Mouse (Mus musculus): ENCODE measurements at regions not wholly inside any gene's neighbourhood (a gene's known extent, or its start where the extent isn't known, plus 50 kb on each side); places are given as distances from the start of the nearest gene placed in this dataset.

DNA sequence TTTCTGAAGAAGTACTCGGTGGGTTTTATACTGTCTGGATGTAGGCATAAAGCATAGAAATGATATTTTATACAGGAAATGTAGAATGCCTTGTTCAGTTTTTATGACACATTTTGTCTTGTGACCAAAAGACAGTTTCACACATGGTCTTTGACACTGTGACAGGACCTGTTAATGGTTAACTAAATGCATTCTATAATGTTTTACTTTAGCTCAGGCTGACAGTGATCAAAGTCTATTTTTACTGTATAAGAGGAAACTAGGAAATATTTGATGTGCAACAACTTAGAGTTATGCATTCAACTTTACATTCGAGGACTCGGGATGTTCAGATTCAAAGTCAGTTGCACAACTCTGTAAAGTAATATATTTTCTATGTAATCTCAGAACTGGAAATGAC is 199.5 kb upstream of the Pou3f3 start:
- H3K27me3 ChIP-seq (ENCODE audit: control insufficient read depth, insufficient read depth, insufficient read length): peaks cover 3% of the 10 kb centered on the region
- no peak overlapping the region for H3K4me3 ChIP-seq (ENCODE audit: insufficient read depth, poor library complexity, severe bottlenecking)
- no peaks in the 10 kb centered on the region for H3K36me3 ChIP-seq (ENCODE audit: control insufficient read depth, insufficient read depth)
- TF ChIP-seq MAX (IDR thresholded peaks at IDR 0.05): no peak
- TF ChIP-seq CEBPB (IDR thresholded peaks at IDR 0.05; ENCODE audit: low read depth): no peak
- TF ChIP-seq USF1 (IDR thresholded peaks at IDR 0.05; ENCODE audit: low read depth): no peak
- TF ChIP-seq FOSL1 (IDR thresholded peaks at IDR 0.05; ENCODE audit: insufficient read depth, low read length, poor library complexity, severe bottlenecking): no peak
- TF ChIP-seq MYOD1 (IDR thresholded peaks at IDR 0.05; ENCODE audit: control insufficient read depth, insufficient read length, low read depth): no peak
- TF ChIP-seq MYOG (IDR thresholded peaks at IDR 0.05; ENCODE audit: control insufficient read depth, extremely low read depth, insufficient read length): no peak
- TF ChIP-seq CTCF (IDR thresholded peaks at IDR 0.05; ENCODE audit: control insufficient read depth, insufficient read depth, insufficient read length): no peak
- H3ac ChIP-seq (ENCODE audit: control insufficient read depth, insufficient read length, low read depth): no peak overlapping the region
- H3K79me2 ChIP-seq (ENCODE audit: control insufficient read depth, insufficient read depth): no peaks in the 10 kb centered on the region
- H3K79me3 ChIP-seq (ENCODE audit: low read depth): no peaks in the 10 kb centered on the region

DNA sequence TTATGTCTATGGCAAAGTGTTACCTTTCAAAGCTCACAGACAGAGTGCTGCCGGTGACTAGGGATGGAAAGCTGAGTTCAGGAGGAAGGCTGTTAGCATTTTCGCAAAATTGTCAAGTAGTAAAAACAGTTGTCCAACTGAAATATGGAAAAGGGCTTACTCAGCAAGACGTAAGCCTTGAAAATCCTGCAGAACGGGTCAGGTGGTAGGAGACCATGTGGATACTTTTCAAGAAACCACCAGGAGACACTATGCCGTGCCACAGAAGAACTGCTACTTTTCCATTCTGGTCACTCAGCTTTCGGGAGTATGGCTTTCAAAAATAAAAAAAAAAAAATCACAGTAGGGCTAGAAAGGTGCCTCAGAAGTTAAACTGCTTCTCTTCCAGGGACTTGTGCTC is 199.1 kb upstream of the Pou3f3 start:
- Histone ChIP-seq H3K79me2 (ENCODE audit: control insufficient read depth, insufficient read depth) (no peaks in the 10 kb centered on the region), H3K4me3 (ENCODE audit: insufficient read depth, poor library complexity, severe bottlenecking) (no peak overlapping the region), H3K79me3 (ENCODE audit: low read depth) (no peaks in the 10 kb centered on the region), H3K27me3 (ENCODE audit: control insufficient read depth, insufficient read depth, insufficient read length) (peaks cover 3% of the 10 kb centered on the region), H3K36me3 (ENCODE audit: control insufficient read depth, insufficient read depth) (no peaks in the 10 kb centered on the region), H3ac (ENCODE audit: control insufficient read depth, insufficient read length, low read depth) (no peak overlapping the region)
- TF ChIP-seq CEBPB (IDR thresholded peaks at IDR 0.05; ENCODE audit: low read depth) (no peak), MYOD1 (IDR thresholded peaks at IDR 0.05; ENCODE audit: control insufficient read depth, insufficient read length, low read depth) (no peak), USF1 (IDR thresholded peaks at IDR 0.05; ENCODE audit: low read depth) (no peak), MAX (IDR thresholded peaks at IDR 0.05) (no peak), FOSL1 (IDR thresholded peaks at IDR 0.05; ENCODE audit: insufficient read depth, low read length, poor library complexity, severe bottlenecking) (no peak), CTCF (IDR thresholded peaks at IDR 0.05; ENCODE audit: control insufficient read depth, insufficient read depth, insufficient read length) (no peak), MYOG (IDR thresholded peaks at IDR 0.05; ENCODE audit: control insufficient read depth, extremely low read depth, insufficient read length) (no peak)

DNA sequence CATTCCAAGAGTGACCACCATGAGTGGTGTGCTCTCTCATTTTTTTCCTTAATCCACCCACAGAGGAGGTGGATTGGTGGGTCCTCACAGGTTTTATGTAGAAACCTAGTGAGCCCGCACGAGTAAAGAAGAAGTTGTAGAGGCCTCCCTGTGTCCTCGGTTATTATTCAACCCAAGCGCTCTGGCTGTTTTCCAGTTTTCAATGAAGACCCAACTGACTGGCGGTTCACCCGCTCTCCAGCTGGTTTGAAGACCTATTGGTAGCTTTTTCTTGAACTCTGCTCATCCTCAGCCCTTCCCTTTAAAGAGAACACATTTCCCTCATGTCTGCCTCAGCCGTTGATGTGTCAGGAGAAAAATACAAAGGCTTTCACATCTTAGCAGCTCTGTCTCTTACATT is 196.7 kb upstream of the Pou3f3 start:
- H3K79me3 ChIP-seq (ENCODE audit: low read depth): no peaks in the 10 kb centered on the region
- no peaks in the 10 kb centered on the region for H3K36me3 ChIP-seq (ENCODE audit: control insufficient read depth, insufficient read depth)
- H3K79me2 ChIP-seq (ENCODE audit: control insufficient read depth, insufficient read depth): no peaks in the 10 kb centered on the region
- TF ChIP-seq MYOG (IDR thresholded peaks at IDR 0.05; ENCODE audit: control insufficient read depth, extremely low read depth, insufficient read length): no peak
- no peak for TF ChIP-seq USF1 (IDR thresholded peaks at IDR 0.05; ENCODE audit: low read depth)
- no peak for TF ChIP-seq MYOD1 (IDR thresholded peaks at IDR 0.05; ENCODE audit: control insufficient read depth, insufficient read length, low read depth)
- no peak for TF ChIP-seq CTCF (IDR thresholded peaks at IDR 0.05; ENCODE audit: control insufficient read depth, insufficient read depth, insufficient read length)
- H3K27me3 ChIP-seq (ENCODE audit: control insufficient read depth, insufficient read depth, insufficient read length): no peaks in the 10 kb centered on the region
- no peak overlapping the region for H3ac ChIP-seq (ENCODE audit: control insufficient read depth, insufficient read length, low read depth)
- no peak overlapping the region for H3K4me3 ChIP-seq (ENCODE audit: insufficient read depth, poor library complexity, severe bottlenecking)

DNA sequence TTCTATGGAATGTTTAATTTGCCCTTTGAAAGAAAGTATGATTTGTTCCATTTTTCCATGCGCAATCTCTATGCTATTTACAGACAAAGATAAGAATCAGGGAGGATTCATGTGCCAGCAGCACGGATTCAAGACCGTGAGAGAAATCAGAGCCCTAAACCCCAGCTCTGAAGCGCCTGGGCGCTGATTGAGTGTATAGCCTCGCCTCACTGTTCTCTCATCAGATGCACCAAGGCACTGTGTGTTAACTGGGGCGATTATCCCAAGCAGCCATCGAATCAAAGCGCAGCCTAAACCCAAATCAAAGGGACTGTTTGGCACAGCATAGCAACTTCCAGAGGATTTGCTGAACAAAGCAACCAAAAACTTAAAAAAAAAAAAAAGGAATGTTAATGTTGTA is 191.1 kb upstream of the Pou3f3 start:
- TF ChIP-seq MYOD1 (IDR thresholded peaks at IDR 0.05; ENCODE audit: control insufficient read depth, insufficient read length, low read depth) (no peak), MYOG (IDR thresholded peaks at IDR 0.05; ENCODE audit: control insufficient read depth, extremely low read depth, insufficient read length) (no peak), MAX (IDR thresholded peaks at IDR 0.05) (no peak), USF1 (IDR thresholded peaks at IDR 0.05; ENCODE audit: low read depth) (no peak), CEBPB (IDR thresholded peaks at IDR 0.05; ENCODE audit: low read depth) (no peak), CTCF (IDR thresholded peaks at IDR 0.05; ENCODE audit: control insufficient read depth, insufficient read depth, insufficient read length) (no peak), FOSL1 (IDR thresholded peaks at IDR 0.05; ENCODE audit: insufficient read depth, low read length, poor library complexity, severe bottlenecking) (no peak)
- Histone ChIP-seq H3ac (ENCODE audit: control insufficient read depth, insufficient read length, low read depth) (no peak overlapping the region), H3K27me3 (ENCODE audit: control insufficient read depth, insufficient read depth, insufficient read length) (no peaks in the 10 kb centered on the region), H3K79me2 (ENCODE audit: control insufficient read depth, insufficient read depth) (no peaks in the 10 kb centered on the region), H3K4me3 (ENCODE audit: insufficient read depth, poor library complexity, severe bottlenecking) (no peak overlapping the region), H3K79me3 (ENCODE audit: low read depth) (no peaks in the 10 kb centered on the region), H3K36me3 (ENCODE audit: control insufficient read depth, insufficient read depth) (no peaks in the 10 kb centered on the region)

DNA sequence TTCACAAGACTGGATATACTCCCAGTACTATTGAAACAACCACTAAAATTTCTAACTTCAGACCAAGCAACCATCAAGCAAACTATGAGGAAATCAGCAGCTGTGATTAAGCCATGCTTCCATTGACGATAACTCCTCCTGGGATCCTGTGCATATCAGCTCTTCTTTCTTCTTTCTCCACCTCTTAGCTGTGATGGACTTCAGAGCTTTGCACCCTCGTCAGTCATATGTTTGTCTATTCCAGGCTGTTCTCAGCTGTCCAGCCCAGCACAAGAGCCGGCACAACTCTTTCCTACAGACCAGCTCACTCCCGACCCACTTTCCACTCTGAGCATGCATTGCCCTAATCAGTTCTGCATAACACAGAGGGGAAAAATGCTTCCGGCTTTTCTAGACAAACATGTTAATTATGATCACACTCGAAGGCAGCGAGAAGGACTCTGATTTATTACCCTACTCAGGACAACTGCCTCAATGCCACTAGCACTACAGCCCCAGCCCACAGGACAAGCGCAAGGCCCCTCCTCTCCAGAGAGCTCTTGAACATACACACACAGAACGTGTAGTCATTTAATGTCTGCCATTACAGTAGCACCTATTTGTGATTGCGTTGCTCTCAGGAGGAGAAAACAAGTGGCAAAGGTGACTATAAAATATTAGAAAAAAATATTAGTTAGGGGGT is 190.4 kb upstream of the Pou3f3 start:
- H3K79me3 ChIP-seq (ENCODE audit: low read depth): no peaks in the 10 kb centered on the region
- no peaks in the 10 kb centered on the region for H3K79me2 ChIP-seq (ENCODE audit: control insufficient read depth, insufficient read depth)
- no peak overlapping the region for H3ac ChIP-seq (ENCODE audit: control insufficient read depth, insufficient read length, low read depth)
- H3K36me3 ChIP-seq (ENCODE audit: control insufficient read depth, insufficient read depth): no peaks in the 10 kb centered on the region
- no peak for TF ChIP-seq CEBPB (IDR thresholded peaks at IDR 0.05; ENCODE audit: low read depth)
- TF ChIP-seq CTCF (IDR thresholded peaks at IDR 0.05; ENCODE audit: control insufficient read depth, insufficient read depth, insufficient read length): no peak
- TF ChIP-seq MYOD1 (IDR thresholded peaks at IDR 0.05; ENCODE audit: control insufficient read depth, insufficient read length, low read depth): no peak
- H3K4me3 ChIP-seq (ENCODE audit: insufficient read depth, poor library complexity, severe bottlenecking): no peak overlapping the region
- no peaks in the 10 kb centered on the region for H3K27me3 ChIP-seq (ENCODE audit: control insufficient read depth, insufficient read depth, insufficient read length)

DNA sequence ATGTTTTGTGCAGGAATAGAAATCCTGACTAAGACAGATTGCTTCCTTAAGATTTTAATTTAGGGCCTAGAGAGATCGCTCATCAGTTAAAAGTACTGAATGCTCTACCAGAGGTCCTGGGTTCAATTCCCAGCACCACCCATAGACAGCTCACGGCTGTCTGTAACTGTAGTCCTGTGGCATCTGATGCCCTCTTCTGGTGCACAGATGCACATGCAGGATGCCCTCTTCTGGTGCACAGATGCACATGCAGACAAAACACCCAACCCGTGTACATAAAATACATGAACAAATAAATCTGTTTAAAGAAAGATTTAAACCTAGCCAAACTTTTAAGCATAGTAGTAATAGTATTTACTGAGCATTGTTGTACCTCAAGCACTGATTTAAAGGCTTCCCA is 181.2 kb upstream of the Pou3f3 start:
- TF ChIP-seq MYOG (IDR thresholded peaks at IDR 0.05; ENCODE audit: control insufficient read depth, extremely low read depth, insufficient read length) (no peak), CEBPB (IDR thresholded peaks at IDR 0.05; ENCODE audit: low read depth) (no peak), MYOD1 (IDR thresholded peaks at IDR 0.05; ENCODE audit: control insufficient read depth, insufficient read length, low read depth) (no peak), CTCF (IDR thresholded peaks at IDR 0.05; ENCODE audit: control insufficient read depth, insufficient read depth, insufficient read length) (no peak), MAX (IDR thresholded peaks at IDR 0.05) (no peak), USF1 (IDR thresholded peaks at IDR 0.05; ENCODE audit: low read depth) (no peak), FOSL1 (IDR thresholded peaks at IDR 0.05; ENCODE audit: insufficient read depth, low read length, poor library complexity, severe bottlenecking) (no peak)
- Histone ChIP-seq H3K4me3 (ENCODE audit: insufficient read depth, poor library complexity, severe bottlenecking) (no peak overlapping the region), H3K79me3 (ENCODE audit: low read depth) (no peaks in the 10 kb centered on the region), H3K36me3 (ENCODE audit: control insufficient read depth, insufficient read depth) (no peaks in the 10 kb centered on the region), H3ac (ENCODE audit: control insufficient read depth, insufficient read length, low read depth) (no peak overlapping the region), H3K27me3 (ENCODE audit: control insufficient read depth, insufficient read depth, insufficient read length) (no peaks in the 10 kb centered on the region), H3K79me2 (ENCODE audit: control insufficient read depth, insufficient read depth) (no peaks in the 10 kb centered on the region)

Measured in C2C12 (cell line).